Mouse (Mus musculus): ENCODE results near the gene Vmn2r30.
"Not testable (repeated sequence)": the region's sequence is repeated elsewhere in the genome, so short reads cannot be mapped to it uniquely, and the experiment has no call there.

Gene Vmn2r30

GRCm38 (mm10) chr7:7337509-7337908 lies at the start of gene Vmn2r30:
Gene Vmn2r30, minus strand, starts transcription at chr7:7337609.
- not testable (repeated sequence) for DNase-seq (ENCODE audit: low spot score in 2 of 2)

- not testable (repeated sequence) for DNase-seq (ENCODE audit: low spot score in 2 of 2)
Measured at GRCm38 (mm10) chr7:7374431-7374830, 37.0 kb upstream of the Vmn2r30 start, which contains the start of gene Gm45783. Gene Gm45783, minus strand, starts transcription at chr7:7374573.

- DNase-seq (ENCODE audit: low spot score in 2 of 2) = peak in 1 of 2 experiments; percentile 66
Measured at GRCm38 (mm10) chr7:7295595-7295994, 41.8 kb downstream of the Vmn2r30 start.

DNA sequence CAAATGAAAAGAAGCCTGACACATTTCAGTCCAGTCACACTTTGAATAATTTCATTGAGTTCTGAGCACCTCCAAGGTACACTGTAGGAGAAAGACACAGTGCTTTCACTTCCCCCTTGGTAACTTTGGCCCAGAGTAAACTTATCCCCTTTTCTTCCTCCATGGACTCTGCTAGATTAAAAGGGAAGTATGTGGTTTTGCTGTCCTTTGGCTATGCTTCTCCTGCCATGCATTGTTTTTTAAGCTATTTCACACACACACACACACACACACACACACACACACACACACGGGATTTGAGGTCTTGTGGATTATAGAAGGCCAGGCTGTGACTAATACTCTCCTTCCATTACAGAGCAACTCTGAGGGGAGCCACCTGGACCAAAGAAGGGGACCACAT lies 56.0 kb downstream of the Vmn2r30 start:
- DNase-seq (ENCODE audit: low spot score in 2 of 2) = no peak

DNA sequence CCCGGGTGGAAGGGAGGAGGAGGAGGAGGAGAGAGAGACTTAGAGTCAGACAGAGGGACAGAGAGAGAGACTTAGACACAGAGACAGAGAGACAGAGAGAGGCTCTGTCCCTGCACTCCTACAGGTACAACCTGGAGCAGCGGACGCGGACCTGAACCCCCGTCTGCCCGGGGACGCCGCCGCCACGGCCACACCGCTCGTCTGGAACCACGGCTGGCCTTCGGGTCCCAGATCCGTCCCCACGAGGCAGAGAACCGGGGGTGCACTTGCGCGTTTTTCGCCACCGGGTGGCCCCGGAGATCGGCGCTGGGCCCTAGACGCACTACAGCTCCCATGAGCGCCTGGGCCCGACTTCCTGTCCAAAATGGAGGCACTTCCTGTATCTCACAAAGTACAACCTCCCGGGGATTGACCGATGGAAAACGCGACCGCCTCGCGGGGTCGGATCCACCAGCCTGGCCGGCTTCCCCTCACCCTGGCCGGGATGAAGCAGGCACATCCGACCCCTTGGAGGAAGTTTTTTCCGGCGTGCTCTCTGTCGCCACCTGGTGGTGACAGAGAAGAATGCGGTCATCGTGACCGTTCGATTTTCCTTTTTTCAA lies 59.3 kb downstream of the Vmn2r30 start, which contains the start of gene Gm45844:
TSS of gene Gm45844 (minus strand) at position 324 of the 602 bp plus-strand sequence.
- DNase-seq (ENCODE audit: low spot score in 2 of 2) = peak; percentile 81 to 82

DNA sequence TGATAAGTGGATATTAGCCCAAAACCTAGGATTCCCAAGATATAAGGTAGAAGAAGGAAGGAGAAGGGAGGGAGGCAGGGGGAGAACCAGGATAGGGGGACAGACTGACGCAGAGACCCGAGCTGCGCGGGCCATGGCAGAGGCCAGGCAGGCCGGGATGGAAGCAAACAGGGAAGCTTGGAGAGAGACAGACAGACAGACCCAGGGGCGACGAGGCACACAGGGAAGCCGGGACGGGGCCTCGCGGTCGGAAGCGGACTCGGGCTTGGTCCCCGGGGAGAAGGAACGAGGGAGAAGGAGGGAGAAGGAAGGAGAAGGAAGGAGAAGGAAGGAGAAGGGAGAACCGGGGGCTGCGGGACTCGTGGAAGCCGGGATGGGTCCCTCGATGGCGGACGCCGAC lies 59.9 kb downstream of the Vmn2r30 start:
- DNase-seq (ENCODE audit: low spot score in 2 of 2) = peak in 1 of 2 experiments; percentile 30
